Mouse (Mus musculus): Measurements from ENCODE around the gene Mtrex. TPM values are rescaled to one million over a fixed set of nuclear protein-coding genes. Genes with fewer than 3 reads are reported as not detected.

Mtrex gene
- polyA plus RNA-seq, 1 experiment from 2014 or later, result 53.8 TPM

DNA sequence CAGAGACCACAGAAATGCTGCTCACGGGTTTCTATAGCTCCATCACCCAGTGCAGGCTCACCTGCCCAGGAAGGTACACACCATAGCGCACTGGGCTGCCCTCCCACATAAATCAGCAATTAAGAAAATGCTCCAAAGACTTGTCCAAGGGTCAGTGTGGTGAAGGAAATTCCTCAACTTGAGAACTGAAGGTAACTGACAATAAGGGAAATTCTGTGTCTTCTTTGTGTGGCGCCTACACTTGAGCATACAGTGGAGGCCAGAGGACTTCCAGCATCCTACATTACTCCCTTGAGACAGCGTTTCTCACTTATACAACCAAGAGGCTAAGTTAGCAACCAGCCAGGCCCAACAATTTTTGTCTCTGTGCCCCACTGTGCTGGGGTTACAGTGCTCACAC is 1.2 kb downstream of the Mtrex start:
- 73% methylated on average over 4 of the region's 4 CpGs for WGBS
- peak overlapping the region; percentile 54 for H3K4me3 ChIP-seq
- peak overlapping the region; percentile 52 for H3K4me2 ChIP-seq
- no peaks in the 10 kb centered on the region for H3K9me3 ChIP-seq
- no peak for ATAC-seq (ENCODE audit: insufficient number of reproducible peaks, low FRiP score, low TSS enrichment, low read depth)
- no peak overlapping the region for H3K27ac ChIP-seq
- H3K27me3 ChIP-seq, result no peaks in the 10 kb centered on the region
- no peak overlapping the region for H3K9ac ChIP-seq
- H3K36me3 ChIP-seq, result peaks cover 10% of the 10 kb centered on the region; the same call in 1 of the 2 replicates
- peaks cover 24% of the 10 kb centered on the region for H3K4me1 ChIP-seq

DNA sequence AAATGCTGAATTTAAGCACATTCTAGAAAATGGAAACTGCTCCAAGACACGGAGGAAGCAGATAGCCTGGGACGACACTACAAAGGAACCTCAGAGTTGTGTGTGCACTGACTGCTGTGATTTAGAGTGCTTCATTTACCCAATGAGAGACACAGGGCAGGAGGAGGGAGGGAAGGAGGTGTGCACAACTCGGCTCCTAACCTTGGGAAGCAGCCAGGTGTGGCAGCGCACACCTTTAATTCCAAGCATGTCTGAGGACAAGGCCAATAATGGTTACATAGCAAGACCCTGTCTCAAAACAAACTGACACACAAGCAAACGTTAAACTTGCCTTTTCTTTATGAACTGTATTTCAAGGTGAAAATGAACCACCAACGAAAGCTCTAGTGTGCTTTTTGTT is 1.9 kb downstream of the Mtrex start:
- H3K27me3 ChIP-seq, result no peaks in the 10 kb centered on the region
- H3K9ac ChIP-seq, result no peak overlapping the region
- no peak for ATAC-seq (ENCODE audit: insufficient number of reproducible peaks, low FRiP score, low TSS enrichment, low read depth)
- no peak overlapping the region for H3K4me2 ChIP-seq
- no peak overlapping the region for H3K27ac ChIP-seq
- peaks cover 3% of the 10 kb centered on the region; the same call in 1 of the 2 replicates for H3K36me3 ChIP-seq
- peaks cover 24% of the 10 kb centered on the region for H3K4me1 ChIP-seq
- WGBS, result 66% methylated on average over 6 of the region's 6 CpGs
- H3K9me3 ChIP-seq, result no peaks in the 10 kb centered on the region
- H3K4me3 ChIP-seq, result no peak overlapping the region

DNA sequence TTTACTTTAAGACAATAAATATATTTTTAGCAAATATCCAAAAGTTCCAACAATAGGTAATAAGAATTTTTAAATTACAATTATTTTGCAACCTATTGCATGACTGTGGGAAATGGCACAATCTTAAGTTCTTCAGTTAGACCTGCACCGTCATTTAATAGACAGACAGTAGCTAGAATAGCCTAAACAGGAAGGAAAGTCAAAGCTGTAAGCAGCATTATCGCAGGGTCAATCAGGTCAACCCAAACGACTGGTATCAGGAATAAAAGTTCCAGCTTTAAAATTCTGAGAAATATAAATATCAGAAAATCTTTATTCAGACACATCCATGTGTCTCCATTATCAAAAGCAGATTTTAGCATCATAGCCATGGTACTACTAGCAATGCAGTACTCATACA is 6.3 kb downstream of the Mtrex start:
- 88% methylated on average over 3 of the region's 3 CpGs for WGBS
- no peak for ATAC-seq (ENCODE audit: insufficient number of reproducible peaks, low FRiP score, low TSS enrichment, low read depth)
- Histone ChIP-seq H3K27ac (no peak overlapping the region), H3K36me3 (peaks cover 23% of the 10 kb centered on the region), H3K9ac (no peak overlapping the region), H3K4me2 (no peak overlapping the region), H3K9me3 (no peaks in the 10 kb centered on the region), H3K27me3 (no peaks in the 10 kb centered on the region), H3K4me3 (no peak overlapping the region), H3K4me1 (peaks cover 9% of the 10 kb centered on the region)

DNA sequence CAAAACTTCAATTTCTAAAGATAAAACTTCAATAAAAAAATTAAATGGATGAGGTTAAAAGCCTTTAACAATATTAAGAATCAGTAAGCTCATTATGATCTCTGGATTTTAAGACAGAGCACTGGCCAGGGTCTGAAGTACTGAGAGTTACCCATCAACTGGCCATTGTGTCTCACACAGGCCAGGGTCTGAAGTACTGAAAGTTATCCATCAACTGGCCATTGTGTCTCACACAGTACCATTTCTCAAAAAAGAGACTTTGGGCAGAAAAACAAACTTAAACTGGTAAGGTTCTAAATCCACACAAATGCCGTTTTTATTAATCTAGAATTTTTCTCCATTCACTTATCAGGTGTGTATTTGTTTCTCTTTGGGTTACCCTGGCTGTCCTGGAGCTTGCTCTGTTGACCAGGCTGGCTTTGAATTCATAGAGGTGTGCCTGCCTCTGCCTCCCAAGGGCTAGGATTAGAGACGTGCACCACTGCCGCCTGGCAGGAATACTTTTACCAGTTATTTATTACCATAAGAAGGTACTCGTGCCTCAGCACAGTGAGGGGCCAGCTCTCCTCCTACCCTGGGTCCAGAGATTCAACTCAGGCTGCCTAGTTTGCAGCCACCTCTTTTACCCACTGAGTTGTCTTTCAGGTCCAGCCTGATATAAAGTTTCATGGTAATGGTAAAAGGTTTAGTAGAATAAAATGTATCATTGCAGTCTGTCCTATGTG is 7.9 kb downstream of the Mtrex start:
- Histone ChIP-seq H3K36me3 (peaks cover 27% of the 10 kb centered on the region), H3K27me3 (no peaks in the 10 kb centered on the region), H3K4me1 (0 out of 2 replicates have a peak, but pooled peaks cover under 1% of the 10 kb centered on the region), H3K4me3 (no peak overlapping the region), H3K9ac (no peak overlapping the region), H3K27ac (no peak overlapping the region), H3K4me2 (no peak overlapping the region), H3K9me3 (no peaks in the 10 kb centered on the region)
- WGBS, result 81% methylated on average over 4 of the region's 4 CpGs
- no peak for ATAC-seq (ENCODE audit: insufficient number of reproducible peaks, low FRiP score, low TSS enrichment, low read depth)

DNA sequence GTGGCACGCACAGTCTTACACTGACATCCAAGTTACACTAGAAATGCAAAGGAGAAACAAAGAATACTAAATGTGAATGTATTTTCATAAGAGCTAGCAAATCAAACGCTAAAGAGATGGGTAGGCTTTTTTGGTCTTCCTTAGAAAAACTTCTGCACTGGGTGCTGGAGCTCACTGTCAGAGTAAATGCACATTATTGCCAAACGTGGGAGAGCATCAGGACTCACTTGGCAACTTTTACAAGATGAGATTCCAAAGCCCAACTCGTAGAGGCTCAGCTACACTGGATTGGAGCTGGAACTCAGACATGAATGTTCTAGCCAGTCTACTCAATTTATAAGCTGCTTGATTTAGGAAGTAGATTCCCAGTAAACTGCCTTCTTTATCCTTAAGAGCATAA is 16.8 kb downstream of the Mtrex start:
- no peak for ATAC-seq (ENCODE audit: insufficient number of reproducible peaks, low FRiP score, low TSS enrichment, low read depth)
- WGBS, result 81% methylated on average over 4 of the region's 4 CpGs
- Histone ChIP-seq H3K4me3 (no peak overlapping the region), H3K9me3 (no peaks in the 10 kb centered on the region), H3K27me3 (no peaks in the 10 kb centered on the region), H3K36me3 (peaks cover 45% of the 10 kb centered on the region), H3K27ac (no peak overlapping the region), H3K4me1 (no peaks in the 10 kb centered on the region), H3K9ac (no peak overlapping the region), H3K4me2 (no peak overlapping the region)

DNA sequence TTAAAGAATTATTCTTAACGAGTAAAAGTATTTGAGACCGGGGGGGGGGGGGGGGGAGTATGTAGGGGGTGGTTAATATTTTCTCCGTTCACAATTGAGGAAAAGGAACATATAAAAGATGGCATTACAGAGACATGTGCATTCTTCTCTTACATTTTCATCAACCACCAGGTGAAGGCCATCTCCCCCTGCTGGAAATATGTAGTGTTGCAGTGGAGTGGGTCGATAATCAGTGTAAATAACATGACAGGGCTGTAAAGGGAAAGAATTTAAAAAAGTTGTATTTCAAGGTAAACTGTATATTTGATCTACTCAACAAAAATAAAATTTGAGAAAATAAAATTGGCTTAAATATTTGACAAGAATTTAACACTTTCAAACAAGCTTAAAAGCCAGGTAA is 17.5 kb downstream of the Mtrex start:
- Histone ChIP-seq H3K4me1 (no peaks in the 10 kb centered on the region), H3K27me3 (no peaks in the 10 kb centered on the region), H3K4me2 (no peak overlapping the region), H3K9me3 (no peaks in the 10 kb centered on the region), H3K4me3 (no peak overlapping the region), H3K9ac (no peak overlapping the region), H3K36me3 (peaks cover 49% of the 10 kb centered on the region), H3K27ac (no peak overlapping the region)
- 66% methylated on average over 4 of the region's 4 CpGs for WGBS
- no peak for ATAC-seq (ENCODE audit: insufficient number of reproducible peaks, low FRiP score, low TSS enrichment, low read depth)

DNA sequence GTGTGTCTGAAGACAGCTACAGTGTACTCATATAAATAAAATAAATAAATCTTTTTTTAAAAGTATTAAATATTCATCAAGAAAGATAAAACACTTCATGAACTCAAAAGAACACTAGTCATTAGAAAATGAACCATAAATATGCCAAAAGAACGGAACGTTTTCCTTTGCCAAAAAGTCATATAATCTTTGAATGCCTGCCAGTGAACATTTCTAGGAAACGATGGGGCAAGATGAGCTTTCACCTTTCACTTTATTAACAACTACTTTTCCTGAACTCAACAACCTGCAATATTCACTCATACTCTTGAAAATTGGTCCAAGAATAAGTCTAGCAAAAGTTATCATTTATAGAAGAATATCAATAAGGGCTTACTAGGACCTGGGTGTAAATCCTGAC is 25.0 kb downstream of the Mtrex start:
- WGBS, result 72% methylated on average over 3 of the region's 3 CpGs
- H3K27me3 ChIP-seq, result no peaks in the 10 kb centered on the region
- H3K4me1 ChIP-seq, result no peaks in the 10 kb centered on the region
- H3K4me3 ChIP-seq, result no peak overlapping the region
- H3K9me3 ChIP-seq, result no peaks in the 10 kb centered on the region
- H3K9ac ChIP-seq, result no peak overlapping the region
- H3K36me3 ChIP-seq, result peaks cover 64% of the 10 kb centered on the region
- H3K4me2 ChIP-seq, result no peak overlapping the region
- H3K27ac ChIP-seq, result no peak overlapping the region
- ATAC-seq (ENCODE audit: insufficient number of reproducible peaks, low FRiP score, low TSS enrichment, low read depth), result no peak

DNA sequence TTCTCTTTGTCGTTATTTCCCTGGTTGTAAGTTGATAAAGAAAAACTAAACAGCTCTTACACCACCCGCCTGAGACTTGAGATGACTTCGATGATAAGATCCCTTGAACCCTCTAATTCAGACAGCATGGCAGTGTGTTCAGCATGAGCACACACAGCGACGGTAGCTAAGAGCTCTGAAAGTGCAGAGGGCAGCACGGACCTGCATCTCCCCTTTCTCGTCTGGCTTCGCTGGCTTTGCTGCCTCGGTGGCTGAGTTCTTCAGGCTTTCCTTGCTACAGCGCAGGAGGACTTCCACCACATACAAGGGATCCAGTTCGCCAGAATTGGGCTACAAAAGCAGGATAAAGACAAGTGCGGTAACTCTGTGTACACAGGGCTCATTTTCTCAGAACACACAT is 40.0 kb downstream of the Mtrex start:
- no peak overlapping the region for H3K4me3 ChIP-seq
- H3K27ac ChIP-seq, result no peak overlapping the region
- H3K9me3 ChIP-seq, result no peaks in the 10 kb centered on the region
- no peak for ATAC-seq (ENCODE audit: insufficient number of reproducible peaks, low FRiP score, low TSS enrichment, low read depth)
- no peaks in the 10 kb centered on the region for H3K4me1 ChIP-seq
- peaks cover 78% of the 10 kb centered on the region for H3K36me3 ChIP-seq
- 93% methylated on average over 12 of the region's 12 CpGs for WGBS
- H3K9ac ChIP-seq, result no peak overlapping the region
- H3K4me2 ChIP-seq, result no peak overlapping the region
- H3K27me3 ChIP-seq, result no peaks in the 10 kb centered on the region

DNA sequence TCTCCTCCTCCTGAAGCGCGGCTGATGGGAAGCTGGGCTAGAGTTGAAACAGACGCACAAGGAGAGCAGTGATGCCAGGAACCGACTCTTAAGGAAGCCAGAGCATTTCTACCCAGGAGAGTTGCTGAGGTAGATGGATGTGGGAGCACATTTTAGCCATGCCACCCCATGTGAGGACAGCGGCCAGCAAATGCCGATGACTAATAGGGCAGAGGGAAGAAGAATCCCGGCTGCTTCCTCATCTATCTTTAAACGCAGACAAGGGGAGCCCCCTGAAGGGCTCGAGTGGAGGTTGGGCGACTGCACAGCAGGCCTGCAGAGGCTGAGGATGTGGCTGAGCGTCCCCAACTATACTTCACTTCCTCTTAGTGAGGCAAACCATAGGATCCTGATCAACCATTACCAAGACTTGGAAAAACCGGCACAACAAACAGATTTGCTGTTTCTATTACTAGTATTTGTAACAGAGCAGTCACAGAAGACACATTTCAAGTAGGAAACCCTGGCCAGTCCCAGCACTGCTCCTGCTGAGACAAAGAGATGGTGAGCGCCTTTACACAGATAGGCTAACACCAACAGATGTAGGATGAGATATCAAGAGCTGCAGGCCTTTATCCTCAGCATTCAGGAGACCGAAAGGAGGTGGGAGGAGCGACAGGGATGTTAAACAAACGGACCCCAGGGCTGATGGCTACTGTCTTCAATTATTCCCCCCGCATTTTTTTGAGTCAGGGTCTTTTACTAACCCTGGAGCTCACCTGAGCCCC is 55.5 kb downstream of the Mtrex start:
- Histone ChIP-seq H3K4me1 (no peaks in the 10 kb centered on the region), H3K27me3 (no peaks in the 10 kb centered on the region), H3K9ac (no peak overlapping the region), H3K4me2 (no peak overlapping the region), H3K4me3 (no peak overlapping the region), H3K9me3 (no peaks in the 10 kb centered on the region), H3K27ac (no peak overlapping the region), H3K36me3 (peaks cover 73% of the 10 kb centered on the region)
- no peak for ATAC-seq (ENCODE audit: insufficient number of reproducible peaks, low FRiP score, low TSS enrichment, low read depth)
- 81% methylated on average over 17 of the region's 17 CpGs for WGBS

DNA sequence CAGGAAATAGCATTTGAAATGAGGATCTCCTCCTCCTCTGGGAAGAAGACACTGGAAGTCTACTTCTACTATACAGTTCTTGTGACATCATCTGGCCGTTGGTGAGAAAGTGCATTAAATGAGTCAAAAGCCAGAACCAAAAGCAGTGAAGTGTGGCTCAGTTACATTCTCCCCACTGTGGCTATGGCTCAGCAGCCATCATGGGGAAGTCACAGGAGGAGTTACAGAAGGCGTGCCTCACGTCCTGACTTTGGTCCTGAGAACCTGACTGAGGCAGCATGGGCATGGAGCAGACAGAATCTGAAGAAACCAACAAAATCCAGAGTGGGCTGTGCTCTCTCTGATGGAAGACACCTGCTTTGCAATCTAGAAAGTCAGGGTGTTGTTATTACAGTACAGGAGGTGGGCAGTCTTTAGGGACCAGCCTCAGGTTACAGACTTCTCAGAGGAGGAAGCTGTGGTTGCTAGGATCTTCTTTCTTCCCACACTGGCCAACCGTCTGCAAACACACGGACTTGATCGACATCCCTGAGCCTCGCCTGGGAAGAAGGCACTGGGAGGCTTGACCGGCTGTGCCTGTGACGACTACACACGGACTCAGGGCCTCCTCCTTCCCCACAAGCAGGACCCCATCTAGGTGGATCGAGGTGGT is 57.0 kb downstream of the Mtrex start:
- H3K9ac ChIP-seq, result no peak overlapping the region
- H3K36me3 ChIP-seq, result peaks cover 83% of the 10 kb centered on the region
- H3K4me1 ChIP-seq, result no peaks in the 10 kb centered on the region
- ATAC-seq (ENCODE audit: insufficient number of reproducible peaks, low FRiP score, low TSS enrichment, low read depth), result no peak
- no peak overlapping the region for H3K27ac ChIP-seq
- no peak overlapping the region for H3K4me2 ChIP-seq
- H3K9me3 ChIP-seq, result no peaks in the 10 kb centered on the region
- no peaks in the 10 kb centered on the region for H3K27me3 ChIP-seq
- 77% methylated on average over 11 of the region's 11 CpGs for WGBS
- no peak overlapping the region for H3K4me3 ChIP-seq

DNA sequence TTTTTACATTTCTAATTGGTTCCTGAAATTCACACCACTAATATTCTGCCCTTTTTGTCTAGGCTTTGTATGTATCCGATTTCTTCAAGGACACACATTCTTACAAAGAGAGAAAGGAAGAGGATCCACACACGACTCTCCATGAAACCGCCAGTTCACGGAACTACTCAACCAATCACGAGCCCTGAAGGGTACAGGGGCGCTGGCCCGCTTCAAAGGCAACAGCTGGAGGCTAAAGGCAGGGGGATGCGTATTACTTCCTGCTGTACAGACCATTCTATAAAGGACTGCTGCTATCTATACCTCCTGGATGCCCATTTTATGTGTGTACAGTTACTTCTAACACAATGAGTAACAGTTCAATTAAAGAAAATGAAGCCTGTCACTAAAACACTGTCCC is 59.8 kb downstream of the Mtrex start:
- H3K4me2 ChIP-seq, result no peak overlapping the region
- H3K27ac ChIP-seq, result no peak overlapping the region
- no peak overlapping the region for H3K4me3 ChIP-seq
- no peaks in the 10 kb centered on the region for H3K9me3 ChIP-seq
- peaks cover 90% of the 10 kb centered on the region for H3K36me3 ChIP-seq
- H3K9ac ChIP-seq, result no peak overlapping the region
- H3K4me1 ChIP-seq, result no peaks in the 10 kb centered on the region
- no peak for ATAC-seq (ENCODE audit: insufficient number of reproducible peaks, low FRiP score, low TSS enrichment, low read depth)
- no peaks in the 10 kb centered on the region for H3K27me3 ChIP-seq
- WGBS, result 93% methylated on average over 8 of the region's 8 CpGs

DNA sequence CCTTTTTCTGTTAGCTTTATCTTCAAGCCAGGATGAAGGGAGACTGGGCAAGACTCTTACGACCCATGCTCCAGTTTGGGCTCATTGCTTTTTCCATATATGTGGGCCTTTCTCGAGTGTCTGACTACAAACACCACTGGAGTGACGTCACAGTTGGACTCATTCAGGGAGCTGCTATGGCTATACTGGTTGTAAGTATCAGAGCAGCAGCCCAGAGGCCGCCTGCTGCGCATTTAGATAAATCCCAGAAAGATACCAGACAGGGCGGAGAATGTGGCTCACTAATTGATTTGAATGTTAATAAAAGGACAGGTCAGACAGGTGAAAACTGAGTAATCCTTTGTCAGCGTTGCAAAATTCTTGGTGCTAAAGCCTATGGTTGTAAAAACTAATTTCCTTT is 60.4 kb downstream of the Mtrex start:
- H3K9me3 ChIP-seq, result no peaks in the 10 kb centered on the region
- H3K27me3 ChIP-seq, result no peaks in the 10 kb centered on the region
- H3K4me1 ChIP-seq, result no peaks in the 10 kb centered on the region
- no peak overlapping the region for H3K9ac ChIP-seq
- ATAC-seq (ENCODE audit: insufficient number of reproducible peaks, low FRiP score, low TSS enrichment, low read depth), result no peak
- H3K27ac ChIP-seq, result no peak overlapping the region
- H3K4me3 ChIP-seq, result no peak overlapping the region
- no peak overlapping the region for H3K4me2 ChIP-seq
- peaks cover 86% of the 10 kb centered on the region for H3K36me3 ChIP-seq
- 88% methylated on average over 7 of the region's 7 CpGs for WGBS

Data from limb, embryonic 15.5 days (tissue).